Mouse (Mus musculus): ENCODE measurements at regions not wholly inside any gene's neighbourhood (a gene's known extent, or its start where the extent isn't known, plus 50 kb on each side); places are given as distances from the start of the nearest gene placed in this dataset.

- TF ChIP-seq CTCF (IDR thresholded peaks at IDR 0.05; ENCODE audit: insufficient read depth, low read depth, low read length) (no peak), POLR2A (IDR thresholded peaks at IDR 0.05; ENCODE audit: insufficient read depth, low read depth, low read length) (no peak)
Measured at GRCm38 (mm10) chr2:106083801-106084800, 80.8 kb upstream of the Dnajc24 start.

All from olfactory bulb, adult 2 months (tissue).